Mouse (Mus musculus) MEL (cell line): Measurements from ENCODE around the gene Olfr325.

Source experiments
- CTCF ChIP-seq, 3 experiments: IDR thresholded peaks in 2 of 3; conservative IDR thresholded peaks in 1 of 3; 2 replicates each; pipeline ENCODE4 v1.5.1; 2011 to 2012; ENCODE audit warnings: low read length in 3 of 3, low read depth in 2 of 3, mild to moderate bottlenecking in 2 of 3, improper control_type of control experiment in 1 of 3, inconsistent platforms in 1 of 3, mixed read lengths in 1 of 3, moderate library complexity in 1 of 3; ENCODE audit not compliant: control insufficient read depth in 1 of 3, insufficient read depth in 1 of 3, poor library complexity in 1 of 3, severe bottlenecking in 1 of 3
- EP300 ChIP-seq, 2 experiments: IDR thresholded peaks; 2 replicates each; pipeline ENCODE4 v1.6.1; 2011; ENCODE audit warnings: improper control_type of control experiment in 2 of 2, low read length in 2 of 2, low read depth in 1 of 2, mild to moderate bottlenecking in 1 of 2
- GABPA ChIP-seq: IDR thresholded peaks from 2 replicates; pipeline ENCODE4 v1.6.1; 2012; ENCODE audit warnings: low read depth, mild to moderate bottlenecking, inconsistent platforms, low read length, improper control_type of control experiment, moderate library complexity
- GATA1 ChIP-seq: IDR thresholded peaks from 2 replicates; pipeline ENCODE4 v1.6.1; 2011; ENCODE audit warnings: low read depth, low read length, improper control_type of control experiment
- HCFC1 ChIP-seq: IDR thresholded peaks from 2 replicates; pipeline ENCODE4 v1.6.1; 2012; ENCODE audit warnings: low read depth, mild to moderate bottlenecking, inconsistent platforms, low read length, improper control_type of control experiment, moderate library complexity
- JUND ChIP-seq: IDR thresholded peaks from 2 replicates; pipeline ENCODE4 v1.6.1; 2011; ENCODE audit warnings: low read depth, mild to moderate bottlenecking, improper control_type of control experiment, low read length
- MAFK ChIP-seq: IDR thresholded peaks from 2 replicates; pipeline ENCODE4 v1.6.1; 2011; ENCODE audit warnings: low read depth, mild to moderate bottlenecking, low read length, improper control_type of control experiment, borderline replicate concordance
- MAZ ChIP-seq: IDR thresholded peaks from 2 replicates; pipeline ENCODE4 v1.6.1; 2012; ENCODE audit warnings: low read depth, mild to moderate bottlenecking, inconsistent platforms, low read length, improper control_type of control experiment
- MYB ChIP-seq: IDR thresholded peaks from 2 replicates; pipeline ENCODE4 v1.6.1; 2011; ENCODE audit warnings: mild to moderate bottlenecking, low read depth, low read length, improper control_type of control experiment
- NELFE ChIP-seq: IDR thresholded peaks from 2 replicates; pipeline ENCODE4 v1.6.1; 2011; ENCODE audit warnings: low read depth, low read length, improper control_type of control experiment
- POLR2A ChIP-seq, 2 experiments: IDR thresholded peaks; 2 replicates each; pipeline ENCODE4 v1.6.1; 2011 to 2012; ENCODE audit warnings: low read length in 2 of 2, mild to moderate bottlenecking in 2 of 2, control low read depth in 1 of 2, improper control_type of control experiment in 1 of 2, low read depth in 1 of 2, moderate library complexity in 1 of 2; ENCODE audit not compliant: control insufficient read depth in 1 of 2, insufficient read depth in 1 of 2, poor library complexity in 1 of 2
- USF1 ChIP-seq: IDR thresholded peaks from 2 replicates; pipeline ENCODE4 v1.6.1; 2014; ENCODE audit warnings: low read depth, mild to moderate bottlenecking, inconsistent platforms, low read length, improper control_type of control experiment, moderate library complexity

DNA sequence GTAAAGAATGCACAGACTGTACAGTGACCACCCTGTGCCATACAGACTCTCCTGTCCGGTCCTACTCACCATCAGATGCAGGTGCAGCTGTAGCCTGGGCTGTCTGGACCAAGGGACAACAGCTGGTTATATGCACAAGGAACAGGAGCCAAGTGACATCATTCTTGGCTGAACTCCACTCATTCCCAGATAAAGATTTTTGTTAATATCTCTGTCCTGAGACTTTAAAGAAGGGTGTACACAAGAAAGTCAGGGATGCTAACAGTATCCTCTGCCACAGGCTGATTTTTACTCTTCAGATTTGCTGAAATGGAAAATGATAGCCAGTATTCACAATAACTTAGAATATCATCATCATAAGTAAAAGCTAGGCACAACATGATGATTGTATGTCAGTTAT, 22.0 kb upstream of the Olfr325 start, which contains the start of gene Olfr328:
- no peak for TF ChIP-seq POLR2A (IDR thresholded peaks at IDR 0.05; ENCODE audit: control insufficient read depth in 1 of 2, insufficient read depth in 1 of 2, low read depth in 1 of 2, low read length in 2 of 2, poor library complexity in 1 of 2)
- TF ChIP-seq GATA1 = no peak
- no peak for TF ChIP-seq USF1
- no peak for TF ChIP-seq CTCF (IDR thresholded peaks at IDR 0.05 in 2 of 3, conservative IDR thresholded peaks at IDR 0.05 in 1 of 3; ENCODE audit: control insufficient read depth in 1 of 3, insufficient read depth in 1 of 3, low read depth in 2 of 3, low read length in 3 of 3, poor library complexity in 1 of 3, severe bottlenecking in 1 of 3)
- TF ChIP-seq GABPA = no peak
- no peak for TF ChIP-seq NELFE
- TF ChIP-seq HCFC1 = no peak
- no peak for TF ChIP-seq MYB
- TF ChIP-seq MAFK = no peak
- no peak for TF ChIP-seq JUND
- no peak for TF ChIP-seq MAZ
- TF ChIP-seq EP300 (IDR thresholded peaks at IDR 0.05; ENCODE audit: low read depth in 1 of 2, low read length in 2 of 2) = no peak
